Mouse (Mus musculus) neural tube, embryonic 13.5 days (tissue): ENCODE measurements at regions not wholly inside any gene's neighbourhood (a gene's known extent, or its start where the extent isn't known, plus 50 kb on each side); places are given as distances from the start of the nearest gene placed in this dataset.

ENCODE experiments used
- ATAC-seq: fragments of 200-750 bp; cut with Nextera tagmentation; 2 replicates; pipeline ENCODE4 v1.8.0; 2017; ENCODE audit warnings: low read depth, mild to moderate bottlenecking, moderate TSS enrichment, moderate library complexity
- H3K27ac ChIP-seq: fragments of 300-500 bp; sonication (generic); replicated peaks from 2 replicates; pipeline ENCODE4 v1.5.1; 2015; ENCODE audit warnings: moderate library complexity, mild to moderate bottlenecking, inconsistent platforms
- H3K27me3 ChIP-seq: fragments of 300-500 bp; sonication (generic); 2 replicates; pipeline ENCODE4 v1.6.1; 2015; ENCODE audit warnings: mild to moderate bottlenecking, inconsistent platforms
- H3K36me3 ChIP-seq: fragments of 300-500 bp; sonication (generic); 2 replicates; pipeline ENCODE4 v1.6.1; 2015; ENCODE audit warnings: mild to moderate bottlenecking, inconsistent platforms
- H3K4me1 ChIP-seq: fragments of 300-500 bp; sonication (generic); replicated peaks from 2 replicates; pipeline ENCODE4 v1.6.1; 2015; ENCODE audit warnings: inconsistent platforms
- H3K4me2 ChIP-seq: fragments of 300-500 bp; sonication (generic); 2 replicates; pipeline ENCODE4 v1.6.1; 2015; ENCODE audit warnings: inconsistent platforms, mild to moderate bottlenecking, moderate library complexity
- H3K4me3 ChIP-seq: fragments of 300-500 bp; sonication (generic); 2 replicates; pipeline ENCODE4 v1.5.1; 2015; ENCODE audit warnings: mild to moderate bottlenecking, inconsistent platforms
- H3K9ac ChIP-seq: fragments of 300-500 bp; sonication (generic); 2 replicates; pipeline ENCODE4 v1.6.1; 2015; ENCODE audit warnings: moderate library complexity, mild to moderate bottlenecking, inconsistent platforms
- H3K9me3 ChIP-seq: fragments of 300-500 bp; sonication (generic); 2 replicates; pipeline ENCODE4 v1.6.1; 2016; ENCODE audit warnings: inconsistent platforms
- WGBS: fragments of 180-500 bp; shearing (Covaris S2); methylation state at CpG from one replicate; pipeline ENCODE4 v1.1.7; 2015; 5-methylcytosine and 5-hydroxymethylcytosine counted together

DNA sequence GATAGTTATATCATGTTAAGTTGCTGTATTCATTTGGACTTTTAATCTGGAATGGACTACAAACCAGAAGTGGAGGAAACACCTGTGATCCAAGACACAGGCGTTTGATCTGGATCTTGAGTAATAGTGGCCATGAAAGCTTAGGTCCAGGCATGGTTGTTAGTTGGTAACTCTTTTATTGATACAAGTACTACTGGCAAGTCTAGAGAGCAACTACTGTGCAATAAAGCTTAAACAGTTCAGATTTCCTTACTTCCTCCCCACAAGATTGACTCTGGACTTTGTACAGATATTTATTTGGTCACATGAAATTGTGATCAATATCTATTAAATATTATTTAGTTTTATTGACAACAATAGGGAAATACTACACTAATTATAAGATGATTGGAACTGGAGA, 51.9 kb upstream of the Tmprss15 start:
- WGBS, result 79% methylated on average over 1 of the region's 1 CpGs
- no peak overlapping the region for H3K4me2 ChIP-seq
- no peak overlapping the region for H3K9ac ChIP-seq
- H3K4me1 ChIP-seq, result no peaks in the 10 kb centered on the region
- no peaks in the 10 kb centered on the region for H3K36me3 ChIP-seq
- no peaks in the 10 kb centered on the region for H3K27me3 ChIP-seq
- no peak for ATAC-seq
- H3K9me3 ChIP-seq, result no peaks in the 10 kb centered on the region
- H3K4me3 ChIP-seq, result no peak overlapping the region
- H3K27ac ChIP-seq, result no peak overlapping the region
